Mouse (Mus musculus) heart, postnatal 0 days (tissue): ENCODE data around the gene Pard3. TPM values are rescaled to one million over a fixed set of nuclear protein-coding genes. Genes with fewer than 3 reads are reported as not detected.

ENCODE experiments used
- ATAC-seq: fragments of 200-750 bp; cut with Nextera tagmentation; 2 replicates; pipeline ENCODE4 v1.8.0; 2017; ENCODE audit warnings: low read depth, moderate number of reproducible peaks, moderate library complexity; ENCODE audit not compliant: insufficient read depth
- DNase-seq: peaks from one replicate; pipeline ENCODE4 v3.0.0-alpha.2; 2016; ENCODE audit warnings: low spot score
- H3K27ac ChIP-seq: fragments of 300-500 bp; sonication (generic); 2 replicates; pipeline ENCODE4 v1.5.1; 2014; ENCODE audit warnings: low read depth, mild to moderate bottlenecking
- H3K27me3 ChIP-seq: fragments of 300-500 bp; sonication (generic); 2 replicates; pipeline ENCODE4 v1.6.1; 2014; ENCODE audit warnings: low read length, mixed read lengths; ENCODE audit not compliant: control insufficient read depth, insufficient read depth
- H3K36me3 ChIP-seq: fragments of 300-500 bp; sonication (generic); replicated peaks from 2 replicates; pipeline ENCODE4 v1.6.1; 2014; ENCODE audit warnings: low read length, mixed read lengths; ENCODE audit not compliant: control insufficient read depth, insufficient read depth
- H3K4me1 ChIP-seq: fragments of 300-500 bp; sonication (generic); 2 replicates; pipeline ENCODE4 v1.6.1; 2014; ENCODE audit warnings: antibody characterized with exemption; ENCODE audit not compliant: control insufficient read depth, insufficient read depth
- H3K4me2 ChIP-seq: fragments of 300-500 bp; sonication (generic); 2 replicates; pipeline ENCODE4 v1.6.1; 2014; ENCODE audit warnings: low read depth, mild to moderate bottlenecking, low read length, moderate library complexity
- H3K4me3 ChIP-seq: fragments of 300-500 bp; sonication (generic); 2 replicates; pipeline ENCODE4 v1.5.1; 2014; ENCODE audit warnings: low read depth, low read length
- H3K9ac ChIP-seq: fragments of 300-500 bp; sonication (generic); replicated peaks from 2 replicates; pipeline ENCODE4 v1.6.1; 2014; ENCODE audit warnings: low read depth, low read length, mixed read lengths
- H3K9me3 ChIP-seq: fragments of 300-500 bp; sonication (generic); replicated peaks from 2 replicates; pipeline ENCODE4 v1.6.1; 2016; ENCODE audit warnings: low read length; ENCODE audit not compliant: control insufficient read depth
- CTCF ChIP-seq: IDR thresholded peaks from 2 replicates; pipeline ENCODE4 v1.5.1; 2016; ENCODE audit warnings: antibody characterized with exemption, control low read depth, low read depth
- EP300 ChIP-seq: IDR thresholded peaks from 2 replicates; pipeline ENCODE4 v1.6.1; 2016; ENCODE audit warnings: antibody characterized with exemption, low read depth
- WGBS: fragments of 180-500 bp; shearing (Covaris S2); extraction: QIAGEN DNeasy Blood & Tissue Kit; methylation state at CpG from one replicate; pipeline ENCODE4 v1.1.7; 2014; 5-methylcytosine and 5-hydroxymethylcytosine counted together
- polyA plus RNA-seq: library from polyadenylated mRNA; unstranded; fragments of >200 nt; fragmentation: Nextera tagmentation; extraction: Ambion mirVana; gene quantifications from 2 replicates; pipeline ENCODE4 v1.2.1, GENCODE M21; 2015
- total RNA-seq: library from RNA; depleted of rRNA; stranded (reverse); fragments of >200 nt; gene quantifications from 2 replicates; pipeline ENCODE4 v1.2.3, GENCODE M21; 2014; ENCODE audit warnings: low replicate concordance

The Pard3 gene
- total and polyA plus RNA-seq, 2 experiments from 2014 or later: 9.2 to 13.8 TPM

- no peak; the same call in 1 of the 2 replicates for TF ChIP-seq EP300
- no peak for TF ChIP-seq CTCF
- Histone ChIP-seq H3K36me3 (0 out of 2 replicates have a peak, but pooled peaks cover 7% of the 10 kb centered on the region), H3K9ac (peak overlapping the region; percentile 63), H3K4me2 (peak overlapping the region; percentile 53), H3K4me3 (peak overlapping the region; percentile 48), H3K27me3 (no peaks in the 10 kb centered on the region), H3K4me1 (peaks cover 22% of the 10 kb centered on the region), H3K9me3 (no peaks in the 10 kb centered on the region), H3K27ac (peak overlapping the region; percentile 93)
- WGBS: 43% methylated on average over 6 of the region's 6 CpGs
- DNase-seq: peak; percentile 62
- ATAC-seq: peak; percentile 84
Observed at GRCm38 (mm10) chr8:127440834-127441485, 377.3 kb downstream of the Pard3 start.

GRCm38 (mm10) chr8:127447401-127447800 lies 383.7 kb downstream of the Pard3 start:
- Histone ChIP-seq H3K4me2 (no peak overlapping the region), H3K27ac (no peak overlapping the region), H3K9me3 (no peaks in the 10 kb centered on the region), H3K9ac (no peak overlapping the region), H3K27me3 (no peaks in the 10 kb centered on the region), H3K36me3 (peaks cover 13% of the 10 kb centered on the region; the same call in 1 of the 2 replicates), H3K4me1 (no peaks in the 10 kb centered on the region), H3K4me3 (no peak overlapping the region)
- TF ChIP-seq EP300: no peak
- TF ChIP-seq CTCF: no peak
- WGBS: 89% methylated on average over 1 of the region's 1 CpGs
- DNase-seq (no peak), ATAC-seq (no peak)

GRCm38 (mm10) chr8:127449066-127449840 lies 385.6 kb downstream of the Pard3 start:
- no peaks in the 10 kb centered on the region for H3K4me1 ChIP-seq
- H3K4me3 ChIP-seq: no peak overlapping the region
- H3K36me3 ChIP-seq: peaks cover 13% of the 10 kb centered on the region; the same call in 1 of the 2 replicates
- no peak overlapping the region for H3K4me2 ChIP-seq
- H3K9ac ChIP-seq: no peak overlapping the region
- DNase-seq (no peak), ATAC-seq (no peak; the same call in 1 of the 2 replicates)
- no peak overlapping the region for H3K27ac ChIP-seq
- WGBS: 92% methylated on average over 6 of the region's 6 CpGs
- H3K9me3 ChIP-seq: 0 out of 2 replicates have a peak, but pooled peaks cover 4% of the 10 kb centered on the region
- H3K27me3 ChIP-seq: no peaks in the 10 kb centered on the region
- TF ChIP-seq CTCF (no peak), EP300 (no peak)

GRCm38 (mm10) chr8:127450954-127451668 lies 387.4 kb downstream of the Pard3 start:
- Histone ChIP-seq H3K36me3 (peaks cover 6% of the 10 kb centered on the region; the same call in 1 of the 2 replicates), H3K4me1 (no peaks in the 10 kb centered on the region), H3K27me3 (no peaks in the 10 kb centered on the region), H3K9me3 (0 out of 2 replicates have a peak, but pooled peaks cover 6% of the 10 kb centered on the region), H3K4me2 (no peak overlapping the region), H3K9ac (no peak overlapping the region), H3K27ac (no peak overlapping the region), H3K4me3 (no peak overlapping the region)
- no peak for DNase-seq
- TF ChIP-seq CTCF (no peak), EP300 (no peak)
- ATAC-seq: no peak
- 89% methylated on average over 14 of the region's 14 CpGs for WGBS

GRCm38 (mm10) chr8:127452364-127452763 lies 388.7 kb downstream of the Pard3 start:
- TF ChIP-seq EP300 (no peak), CTCF (no peak)
- WGBS: 94% methylated on average over 6 of the region's 6 CpGs
- no peak overlapping the region for H3K27ac ChIP-seq

More at GRCm38 (mm10) chr8:127452364-127452763, 388.7 kb downstream of the Pard3 start:
- ATAC-seq (no peak), DNase-seq (no peak)
- 0 out of 2 replicates have a peak, but pooled peaks cover 6% of the 10 kb centered on the region for H3K9me3 ChIP-seq
- H3K4me3 ChIP-seq: no peak overlapping the region
- H3K9ac ChIP-seq: no peak overlapping the region
- H3K4me2 ChIP-seq: no peak overlapping the region
- no peaks in the 10 kb centered on the region for H3K27me3 ChIP-seq
- peaks cover 6% of the 10 kb centered on the region; the same call in 1 of the 2 replicates for H3K36me3 ChIP-seq
- H3K4me1 ChIP-seq: no peaks in the 10 kb centered on the region
